Mouse (Mus musculus) cortical plate, adult 2 months (tissue): Measurements from ENCODE around the gene Rims1.

ENCODE experiments used
- CTCF ChIP-seq: fragments of 200-500 bp; IDR thresholded peaks from 2 replicates; pipeline ENCODE4 v1.5.1; 2011; ENCODE audit warnings: mild to moderate bottlenecking, control low read depth, low read length; ENCODE audit not compliant: insufficient read depth; ENCODE audit errors: extremely low read depth
- POLR2A ChIP-seq: fragments of 200-500 bp; IDR thresholded peaks from 2 replicates; pipeline ENCODE4 v1.6.1; 2011; ENCODE audit warnings: mild to moderate bottlenecking, low read length, control low read depth; ENCODE audit not compliant: insufficient read depth; ENCODE audit errors: extremely low read depth

- TF ChIP-seq CTCF (no peak), POLR2A (no peak)
Observed at GRCm38 (mm10) chr1:22533146-22534096, 272.4 kb downstream of the Rims1 start.
